Mouse (Mus musculus) frontal cortex, postnatal 25 days (tissue): ENCODE measurements around the gene Cnpy3.

Source experiments
- DNase-seq, 2 experiments: peaks; one replicate each; pipeline ENCODE4 v3.0.0; 2022; ENCODE audit warnings: low spot score in 2 of 2

The Cnpy3 gene

GRCm38 (mm10) chr17:46714756-46715481, 37.1 kb downstream of the Cnpy3 start:
- DNase-seq = no peak

DNA sequence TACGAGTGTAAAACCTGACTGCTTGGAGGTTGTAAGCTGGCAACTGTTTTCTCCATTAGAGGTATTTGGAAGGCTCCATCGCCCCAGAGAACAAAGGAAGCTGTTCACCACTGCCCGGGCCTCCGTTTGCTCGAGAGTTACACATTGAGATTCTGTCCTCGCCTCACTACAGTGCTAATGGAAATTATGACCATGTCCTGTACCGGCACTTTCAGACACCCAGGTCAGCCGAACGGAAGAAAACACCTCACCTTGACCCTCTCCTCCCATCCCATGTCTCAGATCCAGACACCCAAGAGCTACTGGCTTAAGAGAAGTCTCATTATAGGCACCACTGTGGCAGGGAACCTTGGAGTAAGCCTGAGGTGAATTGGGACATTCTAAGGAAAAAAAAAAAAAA, 38.2 kb downstream of the Cnpy3 start:
- no peak for DNase-seq

GRCm38 (mm10) chr17:46712442-46712841, 39.6 kb downstream of the Cnpy3 start:
- no peak for DNase-seq

GRCm38 (mm10) chr17:46711612-46712271, 40.3 kb downstream of the Cnpy3 start:
- DNase-seq = peak in 1 of 2 experiments; percentile 33

GRCm38 (mm10) chr17:46710959-46711597, 40.9 kb downstream of the Cnpy3 start, which contains the start of gene Pex6:
Gene Pex6 (plus strand): TSS chr17:46711463.
- peak; percentile 76 to 81 for DNase-seq

- DNase-seq = no peak
Measured at GRCm38 (mm10) chr17:46706375-46707089, 45.5 kb downstream of the Cnpy3 start.

DNA sequence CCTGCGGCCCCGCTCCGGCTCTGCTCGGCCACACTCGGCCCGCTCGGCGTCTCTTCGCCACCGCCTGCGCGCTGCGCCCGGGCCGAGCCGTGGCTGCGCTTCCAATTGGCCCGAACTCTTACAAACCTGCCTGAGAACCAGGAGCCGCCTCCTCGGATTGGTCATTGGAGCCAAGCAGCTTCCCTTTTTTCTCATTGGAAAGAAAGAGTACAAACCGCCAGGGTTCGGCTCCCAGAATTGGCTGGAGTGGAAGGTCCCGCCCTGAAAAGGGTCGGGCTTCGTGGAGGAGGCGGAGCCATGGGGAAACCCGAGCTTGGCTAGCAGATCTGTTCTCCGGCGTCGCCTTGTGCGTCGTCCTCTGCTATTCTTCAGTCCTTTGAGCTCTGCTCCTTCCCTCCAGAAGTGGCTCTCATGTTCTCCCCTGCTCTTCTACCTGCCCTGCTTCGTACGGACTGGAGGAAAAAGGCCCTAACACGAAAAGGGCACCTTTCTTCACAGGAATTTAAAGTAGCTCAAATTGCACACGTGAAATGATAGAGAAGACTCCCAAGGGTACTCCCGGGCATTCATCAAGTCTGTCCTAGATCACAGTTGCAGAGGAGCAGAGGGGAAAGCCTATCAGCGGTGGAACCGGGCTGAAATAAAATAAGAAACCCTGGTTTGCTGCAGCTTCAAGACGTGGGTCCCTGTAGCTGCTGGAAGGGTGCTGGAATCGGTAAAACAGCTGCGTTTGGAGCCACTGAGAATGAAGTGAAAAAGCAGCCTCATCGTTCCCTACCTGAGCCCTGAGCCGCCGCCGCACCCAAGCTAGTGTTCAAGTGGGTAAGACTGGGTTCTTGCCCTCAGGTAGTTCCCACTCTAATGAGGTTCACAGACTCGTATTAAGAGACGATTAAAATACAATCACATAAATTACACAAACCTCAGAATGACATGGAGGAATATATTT, 46.9 kb downstream of the Cnpy3 start, which contains the start of gene Ppp2r5d:
Gene Ppp2r5d, minus strand, starts transcription at position 225 of the 949 bp plus-strand sequence.
- peak; percentile 92 to 95 for DNase-seq

DNA sequence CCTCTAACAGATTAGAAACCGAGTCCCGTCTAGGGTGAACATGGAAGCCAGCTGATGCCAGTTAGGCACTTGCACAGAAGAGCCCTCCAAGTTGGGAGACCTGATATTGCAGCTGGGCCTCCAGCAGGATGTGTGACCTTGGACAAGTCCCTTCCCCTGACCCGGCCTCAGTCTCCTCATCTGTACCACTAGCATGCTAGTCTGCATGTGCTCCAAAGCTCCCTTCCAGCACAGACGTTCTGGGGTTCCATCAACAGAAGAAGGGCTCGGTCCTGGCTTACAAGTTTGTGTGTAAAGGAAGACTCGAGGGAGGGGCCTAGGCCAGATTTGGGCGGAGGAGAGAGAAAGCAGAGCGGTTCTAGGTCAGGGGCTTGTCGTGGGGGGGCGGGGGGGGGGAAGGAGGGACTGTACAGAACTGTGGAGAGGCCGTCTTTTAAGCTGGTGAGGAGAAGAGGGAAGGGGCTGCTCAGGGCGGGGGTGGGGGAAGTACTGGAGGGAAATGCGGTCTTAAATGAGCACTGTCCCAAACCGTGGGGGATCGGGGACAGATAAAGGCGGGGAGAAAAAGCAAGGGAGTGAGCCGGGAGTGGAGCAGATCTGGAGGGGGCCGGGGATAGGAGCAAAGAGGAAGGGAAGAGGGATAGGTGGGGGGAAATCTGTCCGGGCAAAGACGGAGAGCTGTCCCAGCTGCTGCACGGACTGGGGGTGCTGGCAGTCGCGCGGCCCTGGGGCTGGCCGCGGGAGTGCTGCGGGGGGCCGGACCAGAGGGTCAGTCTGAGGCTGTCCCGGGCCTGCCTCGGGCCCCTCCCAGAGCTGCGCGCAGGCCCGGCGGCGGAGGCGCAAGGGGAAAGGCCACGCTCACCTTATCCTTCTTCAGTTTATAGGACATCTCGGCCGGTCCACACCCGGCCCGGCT, 47.8 kb downstream of the Cnpy3 start:
- DNase-seq = no peak

- DNase-seq = no peak
Measured at GRCm38 (mm10) chr17:46702506-46702905, 49.5 kb downstream of the Cnpy3 start.

DNA sequence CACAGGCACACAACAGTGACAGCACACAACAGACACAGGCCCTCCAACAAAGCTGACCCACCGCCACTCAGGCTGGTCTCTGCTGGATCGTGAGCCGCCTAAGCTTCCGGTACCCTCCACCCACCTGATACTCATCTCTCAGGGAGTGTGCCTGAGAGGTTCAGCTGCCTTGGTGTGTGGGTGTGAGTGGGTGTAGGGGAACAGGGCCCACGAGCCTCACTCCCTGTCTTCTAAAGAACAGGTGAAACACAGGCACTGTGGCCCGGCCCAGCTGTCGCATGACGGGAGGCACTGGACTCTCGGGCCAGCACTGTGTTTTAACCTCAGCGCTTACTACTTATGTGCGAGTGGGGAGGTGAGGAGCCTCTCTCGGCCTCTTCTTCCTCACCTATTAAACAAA, 49.9 kb downstream of the Cnpy3 start:
- DNase-seq = no peak

DNA sequence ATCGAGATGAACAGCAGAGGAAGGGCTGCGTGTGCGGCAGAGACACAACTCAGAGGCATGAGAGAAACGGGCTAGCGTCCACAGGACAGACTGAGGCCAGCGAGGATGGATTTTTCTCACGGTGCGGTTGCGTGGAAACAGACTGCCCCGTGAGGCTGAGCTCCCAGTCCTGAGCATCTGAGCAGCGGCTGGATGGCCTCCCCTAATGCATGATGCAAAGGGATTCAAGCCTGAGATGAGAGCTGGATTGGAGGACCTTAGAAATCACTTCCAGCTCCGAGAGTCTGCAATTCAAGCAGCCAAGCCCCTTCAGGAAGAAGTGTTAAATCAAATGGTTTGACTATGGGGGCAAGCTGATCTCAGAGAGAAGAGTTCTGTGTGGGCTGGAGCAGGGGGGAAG, 50.5 kb downstream of the Cnpy3 start:
- no peak for DNase-seq

- no peak for DNase-seq
Measured at GRCm38 (mm10) chr17:46699912-46700311, 52.1 kb downstream of the Cnpy3 start.

GRCm38 (mm10) chr17:46699245-46699644, 52.8 kb downstream of the Cnpy3 start:
- no peak for DNase-seq

- no peak for DNase-seq
Measured at GRCm38 (mm10) chr17:46698515-46698914, 53.5 kb downstream of the Cnpy3 start.

- no peak for DNase-seq
Measured at GRCm38 (mm10) chr17:46694517-46695063, 57.4 kb downstream of the Cnpy3 start.

DNA sequence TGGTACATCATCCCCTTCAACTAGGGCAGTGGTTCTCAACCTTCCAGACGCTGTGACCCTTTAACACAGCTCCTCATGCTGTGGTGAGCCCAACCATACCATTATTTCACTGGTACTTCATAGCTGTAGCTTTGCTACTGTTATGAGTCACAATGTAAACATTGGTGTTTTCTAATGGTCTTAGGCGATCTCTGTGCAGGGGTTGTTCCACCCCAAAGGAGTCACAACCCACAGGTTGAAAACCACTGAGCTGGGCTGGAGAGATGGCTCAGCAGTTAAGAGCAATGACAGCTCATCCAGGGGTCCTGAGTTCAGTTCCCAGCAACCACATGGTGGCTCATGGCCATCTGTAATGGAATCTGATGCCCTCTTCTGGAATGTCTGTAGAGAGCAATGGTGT, 60.6 kb downstream of the Cnpy3 start:
- DNase-seq = no peak

DNA sequence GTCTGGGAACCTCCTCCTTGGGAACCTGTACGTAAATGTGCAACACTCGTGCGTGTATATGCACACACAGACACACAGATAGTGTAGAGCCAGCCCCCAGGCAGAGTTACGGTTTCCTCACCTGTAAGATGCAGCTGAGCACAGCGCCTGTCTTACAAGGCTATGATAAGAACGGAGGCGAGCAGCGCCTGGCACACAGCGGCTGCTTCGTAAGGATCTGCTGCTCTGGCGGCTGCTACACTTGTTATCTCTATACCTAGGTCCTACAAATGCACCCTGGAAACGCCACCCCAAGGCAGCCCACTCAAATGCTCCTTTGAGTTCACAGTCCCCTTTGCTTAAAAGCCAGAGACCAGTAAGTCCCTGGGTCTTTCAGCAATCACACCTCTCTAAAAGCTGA, 61.3 kb downstream of the Cnpy3 start:
- no peak for DNase-seq

- DNase-seq = no peak
Measured at GRCm38 (mm10) chr17:46685913-46686312, 66.1 kb downstream of the Cnpy3 start.
